Mouse (Mus musculus) spleen, postnatal 36 days (tissue): ENCODE measurements around the gene Pak4.
"Not testable (repeated sequence)": the region's sequence is repeated elsewhere in the genome, so short reads cannot be mapped to it uniquely, and the experiment has no call there.

ENCODE experiments used
- DNase-seq, 2 experiments: peaks; one replicate each; pipeline ENCODE4 v3.0.0; 2022; ENCODE audit warnings: low spot score in 2 of 2, mixed read lengths in 1 of 2

Gene Pak4

DNA sequence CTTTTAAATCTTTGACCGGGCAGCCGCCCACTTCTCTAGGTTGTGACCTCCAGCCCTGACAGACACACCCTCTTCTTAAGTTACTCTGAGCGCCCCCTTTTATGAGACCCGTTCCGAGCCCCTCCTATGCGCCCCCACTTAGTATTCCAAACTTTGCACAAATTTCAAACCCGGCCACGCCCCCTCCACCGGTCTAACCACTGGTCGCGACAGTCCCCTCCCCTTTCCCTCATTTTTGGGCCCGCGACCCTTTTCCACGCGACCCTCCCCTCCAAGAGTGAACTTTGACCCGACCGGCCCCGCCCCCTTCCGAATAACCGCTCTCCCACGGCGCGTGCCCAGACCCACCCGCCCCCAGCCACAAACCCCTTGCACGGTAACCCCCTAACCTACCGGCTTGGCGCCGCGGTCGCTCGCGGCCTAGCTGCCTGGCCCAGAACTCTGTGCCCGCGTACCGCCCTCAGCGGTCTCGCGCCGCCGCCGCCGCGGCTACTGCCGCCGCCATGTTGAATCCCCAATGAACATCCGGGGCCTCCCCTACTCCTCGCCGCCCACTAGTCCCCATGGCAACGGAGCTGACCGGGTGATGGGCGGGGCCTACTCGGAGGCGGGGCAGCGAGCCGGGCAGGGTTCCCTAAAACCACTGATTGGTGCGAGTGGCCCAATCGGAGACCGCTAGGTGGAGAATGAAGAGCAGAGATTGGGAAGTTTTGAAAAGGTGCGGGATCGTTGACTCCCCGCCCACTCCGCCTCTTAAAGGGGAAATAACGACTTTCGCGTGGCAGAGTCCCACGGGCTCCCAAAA is at the start of gene Pak4, which contains the start of gene Samd4b:
TSS of gene Pak4 (minus strand) at position 544 of the 805 bp plus-strand sequence.
TSS of gene Samd4b (minus strand) at position 503 of the 805 bp plus-strand sequence.
- peak; percentile 99 to 100 for DNase-seq

GRCm38 (mm10) chr7:28647016-28647415 is 49.0 kb upstream of the Pak4 start:
- no peak for DNase-seq

GRCm38 (mm10) chr7:28645947-28646475 is 48.0 kb upstream of the Pak4 start:
- DNase-seq = no peak

DNA sequence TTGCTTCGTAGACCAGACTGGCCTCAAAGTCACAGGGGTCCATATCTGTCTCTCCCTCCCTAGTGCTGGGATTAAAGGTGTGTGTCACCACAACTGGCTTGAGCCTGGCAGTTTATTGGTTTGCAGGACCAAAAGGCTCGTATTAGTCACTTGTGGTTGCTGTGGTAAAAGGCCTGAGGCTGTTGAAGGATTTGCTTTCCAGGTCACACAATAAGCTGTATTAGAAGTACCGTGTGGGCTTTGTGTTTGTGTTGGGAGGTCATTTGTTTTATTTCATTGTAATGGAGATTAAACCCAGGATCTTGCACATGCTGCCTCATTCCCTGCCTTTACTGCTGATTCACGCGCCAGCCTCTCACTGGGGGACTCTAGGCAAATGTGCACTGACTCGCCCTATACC is 47.4 kb upstream of the Pak4 start:
- DNase-seq = no peak

- no peak for DNase-seq
These were observed 43.6 kb upstream of the Pak4 start for GRCm38 (mm10) chr7:28641546-28641945.

- no peak for DNase-seq
These were observed 39.5 kb upstream of the Pak4 start for GRCm38 (mm10) chr7:28637511-28637910.

DNA sequence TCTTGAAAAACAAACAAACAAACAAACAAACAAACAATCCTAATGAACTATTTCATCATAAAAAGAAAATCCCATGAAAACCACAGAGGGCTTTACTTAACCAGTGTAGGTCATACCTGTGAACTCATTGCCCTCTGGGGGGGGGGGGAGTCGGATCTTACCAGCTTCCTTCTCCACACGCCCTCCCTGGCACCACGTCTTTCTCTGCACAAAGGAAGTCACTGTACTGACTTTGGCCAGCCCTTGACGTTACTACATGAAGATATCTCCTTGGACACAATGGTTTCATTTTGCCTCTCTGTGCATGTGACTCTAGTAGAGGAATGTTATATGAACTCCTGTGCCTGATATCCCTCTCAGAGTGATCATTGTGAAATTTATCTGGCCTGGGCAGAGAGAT is 36.1 kb upstream of the Pak4 start:
- DNase-seq = no peak

DNA sequence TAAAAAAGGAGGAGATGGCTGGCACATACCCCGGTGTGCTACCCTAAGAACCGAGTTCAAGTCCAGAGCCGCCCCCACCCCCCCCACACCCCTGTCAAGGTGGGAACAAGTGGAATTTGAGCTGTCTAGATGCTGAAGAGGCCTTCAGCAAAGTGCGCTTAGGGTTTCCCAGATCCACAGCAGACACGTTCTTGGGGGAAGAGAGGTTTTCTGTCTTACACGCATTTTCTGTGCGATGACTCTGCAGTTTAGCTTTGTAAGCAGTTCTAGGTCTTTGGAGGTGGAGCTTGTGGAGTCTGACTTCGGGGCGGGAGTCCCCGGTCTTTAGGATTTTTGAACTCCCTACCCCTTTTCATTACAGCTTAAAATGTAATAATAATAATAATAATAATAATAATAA is 33.1 kb upstream of the Pak4 start, which contains the start of gene Acp7:
TSS of gene Acp7 (minus strand) at position 260 of the 400 bp plus-strand sequence.
- no peak for DNase-seq

DNA sequence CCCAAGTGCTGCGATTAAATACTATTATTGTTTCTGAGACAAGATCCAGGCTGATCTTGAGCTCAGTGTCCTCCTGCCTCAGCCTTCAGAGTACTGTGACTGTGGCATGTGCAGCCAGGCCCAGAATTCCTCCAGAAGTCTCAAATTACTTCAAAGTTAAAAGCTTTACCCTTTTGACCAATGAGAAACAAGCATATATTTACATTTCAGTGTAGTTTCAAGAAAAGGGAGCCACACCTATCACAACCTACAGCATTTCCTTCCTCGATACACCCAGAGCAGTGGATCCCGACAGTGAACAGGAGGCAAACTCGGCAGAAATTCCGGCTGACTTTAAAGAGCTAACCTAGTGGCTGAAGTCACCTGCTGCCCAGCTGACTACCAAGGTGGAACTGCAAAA is 26.8 kb upstream of the Pak4 start:
- DNase-seq = no peak

DNA sequence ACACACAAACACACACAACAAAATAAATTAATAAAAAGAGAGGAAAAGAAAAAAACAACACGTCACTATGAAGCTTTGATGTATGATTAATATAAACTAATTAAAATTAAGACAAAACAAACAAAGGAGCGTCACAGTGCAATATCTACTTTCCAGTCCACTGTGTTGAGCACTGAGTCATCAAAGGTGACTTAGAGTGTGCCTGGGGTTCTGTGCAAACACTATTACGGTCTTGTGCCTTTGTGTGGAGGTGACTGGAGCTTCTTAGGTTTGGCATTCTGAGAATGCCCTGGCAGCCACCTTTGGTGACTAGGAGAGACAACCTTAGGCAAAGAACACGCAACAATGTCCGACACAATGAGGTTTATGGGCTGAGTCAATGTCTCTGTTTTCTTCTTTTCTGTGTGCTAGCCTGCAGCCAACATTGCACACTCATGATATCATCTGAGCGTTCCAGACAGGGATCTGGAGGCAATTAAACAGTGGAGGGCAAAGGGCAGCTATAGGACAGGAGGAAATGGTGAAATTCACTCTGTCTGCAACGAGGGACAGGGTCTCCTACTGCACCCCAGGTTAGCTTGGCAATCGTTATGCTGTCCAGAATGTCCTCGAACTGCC is 21.2 kb upstream of the Pak4 start:
- no peak for DNase-seq

DNA sequence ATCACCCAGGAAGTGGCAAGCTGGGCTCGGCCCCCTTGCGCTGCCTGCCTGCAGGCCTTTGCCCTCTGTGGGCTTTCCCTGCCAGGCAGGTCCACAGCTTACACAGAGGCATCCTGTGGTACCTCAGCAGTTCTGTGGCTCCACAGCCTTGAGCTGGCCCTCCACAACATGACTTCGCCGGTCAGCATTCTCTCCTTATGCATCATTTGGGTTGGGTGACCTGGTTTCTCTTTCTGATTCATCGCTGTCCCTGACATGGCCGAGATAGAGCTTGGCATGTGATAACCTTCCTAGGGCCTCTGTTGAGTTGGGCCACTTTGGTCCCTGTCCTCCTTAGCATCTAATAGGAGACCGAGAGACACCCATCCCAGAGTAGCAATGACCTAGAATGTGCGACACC is 8.0 kb upstream of the Pak4 start:
- DNase-seq = no peak

GRCm38 (mm10) chr7:28603788-28604187 is 5.8 kb upstream of the Pak4 start:
- not testable (repeated sequence) for DNase-seq

DNA sequence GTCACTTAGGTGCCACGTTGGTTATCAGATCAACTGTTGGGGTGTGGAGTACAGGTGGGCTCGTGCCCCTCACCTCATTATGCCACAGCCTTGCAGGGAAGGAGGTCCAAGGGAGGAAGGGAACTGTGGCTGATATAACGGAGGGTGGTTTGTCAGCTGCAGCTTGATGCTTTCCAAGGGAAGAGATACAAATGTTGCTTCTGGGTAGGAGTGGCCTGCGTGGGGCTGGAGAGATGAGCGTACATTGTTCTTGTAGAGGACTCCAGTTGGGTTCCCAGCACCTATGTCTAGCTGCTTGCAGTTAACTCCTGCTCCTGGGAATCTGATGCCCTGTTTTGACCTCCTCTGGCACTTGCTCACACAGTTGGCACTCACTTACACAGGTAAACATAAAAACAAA is 5.2 kb upstream of the Pak4 start:
- DNase-seq = no peak

- DNase-seq = peak in 1 of 2 experiments; percentile 48
These were observed 3.7 kb upstream of the Pak4 start for GRCm38 (mm10) chr7:28601668-28602067.

DNA sequence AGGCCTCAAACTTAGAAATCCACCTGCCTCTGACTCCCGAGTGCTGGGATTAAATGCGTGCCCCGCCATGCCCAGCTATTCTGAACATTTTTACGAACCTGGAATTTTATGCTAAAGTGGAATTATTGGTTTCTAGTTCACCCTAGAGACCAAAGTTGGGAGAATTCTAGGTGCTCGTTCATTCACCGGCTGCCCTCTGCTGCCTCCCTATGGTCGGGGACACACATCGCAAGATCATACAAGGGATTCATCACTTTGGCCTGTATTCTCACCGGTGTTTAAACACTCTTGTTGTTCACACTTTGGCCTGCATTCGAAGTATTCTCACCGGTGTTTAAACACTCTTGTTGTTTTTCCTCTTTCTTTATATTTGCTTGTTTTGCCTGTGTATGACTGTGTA is 3.0 kb upstream of the Pak4 start:
- DNase-seq = peak; percentile 65 to 74

DNA sequence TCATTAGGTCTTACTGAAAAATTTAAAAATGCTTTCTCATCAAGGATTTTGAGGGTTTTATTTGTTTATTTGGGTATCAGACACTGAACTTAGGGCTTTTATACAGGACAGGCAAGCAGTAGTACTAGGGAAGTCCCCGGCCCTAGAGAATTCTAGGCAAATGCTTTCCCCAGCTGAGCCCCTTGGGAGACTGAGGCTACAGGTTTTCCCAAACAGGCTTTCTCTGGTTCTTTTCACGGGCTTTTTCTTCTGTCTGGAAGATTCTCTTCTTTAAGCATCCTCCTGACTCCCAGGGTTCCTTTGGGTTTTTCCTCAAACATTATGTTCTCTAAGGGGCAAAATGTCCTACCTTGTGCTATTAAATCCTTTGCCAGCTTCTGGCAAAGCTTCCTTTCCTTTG is 966 bp upstream of the Pak4 start:
- DNase-seq = no peak

GRCm38 (mm10) chr7:28597277-28597570 is 761 bp downstream of the Pak4 start:
- no peak for DNase-seq

DNA sequence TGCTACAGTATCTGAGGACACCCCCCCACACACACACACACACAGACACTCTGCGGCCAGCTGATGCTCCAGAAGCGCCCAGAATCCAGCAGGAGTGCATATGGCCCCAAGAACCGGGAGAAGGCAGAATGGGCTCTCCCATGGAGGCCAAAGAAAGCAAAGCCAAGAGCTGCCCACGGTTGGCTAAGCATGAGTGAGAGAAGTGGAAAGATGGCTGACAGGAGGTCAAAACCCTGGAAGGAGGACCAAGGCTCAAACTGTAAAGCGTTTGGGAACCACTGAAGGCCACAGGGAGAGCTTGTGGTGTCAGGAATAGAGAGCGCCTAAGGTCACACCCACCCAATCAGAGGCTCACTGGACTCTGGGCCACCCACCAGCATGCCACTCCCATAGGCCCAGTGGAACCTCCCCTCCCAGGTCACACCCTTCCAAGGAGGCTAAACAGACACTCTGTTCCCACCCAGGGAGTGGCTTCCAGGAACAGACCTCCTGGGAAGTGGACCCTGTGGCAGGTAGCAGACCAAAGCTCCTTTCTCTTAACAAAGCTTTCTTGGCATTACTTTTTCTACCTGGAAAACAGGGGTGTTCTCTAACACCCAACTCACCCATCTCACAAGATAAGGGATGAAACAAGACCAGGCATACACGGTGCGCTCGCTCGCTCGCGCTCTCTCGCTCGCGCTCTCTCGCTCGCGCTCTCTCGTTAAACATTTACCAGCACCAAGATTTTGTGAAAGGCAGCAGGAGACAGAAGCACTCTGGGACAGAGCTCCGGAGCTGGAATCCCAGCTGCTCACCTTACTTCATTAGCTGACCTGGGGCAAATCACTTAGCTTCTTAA is 1.3 kb downstream of the Pak4 start:
- DNase-seq = peak; percentile 45 to 63

DNA sequence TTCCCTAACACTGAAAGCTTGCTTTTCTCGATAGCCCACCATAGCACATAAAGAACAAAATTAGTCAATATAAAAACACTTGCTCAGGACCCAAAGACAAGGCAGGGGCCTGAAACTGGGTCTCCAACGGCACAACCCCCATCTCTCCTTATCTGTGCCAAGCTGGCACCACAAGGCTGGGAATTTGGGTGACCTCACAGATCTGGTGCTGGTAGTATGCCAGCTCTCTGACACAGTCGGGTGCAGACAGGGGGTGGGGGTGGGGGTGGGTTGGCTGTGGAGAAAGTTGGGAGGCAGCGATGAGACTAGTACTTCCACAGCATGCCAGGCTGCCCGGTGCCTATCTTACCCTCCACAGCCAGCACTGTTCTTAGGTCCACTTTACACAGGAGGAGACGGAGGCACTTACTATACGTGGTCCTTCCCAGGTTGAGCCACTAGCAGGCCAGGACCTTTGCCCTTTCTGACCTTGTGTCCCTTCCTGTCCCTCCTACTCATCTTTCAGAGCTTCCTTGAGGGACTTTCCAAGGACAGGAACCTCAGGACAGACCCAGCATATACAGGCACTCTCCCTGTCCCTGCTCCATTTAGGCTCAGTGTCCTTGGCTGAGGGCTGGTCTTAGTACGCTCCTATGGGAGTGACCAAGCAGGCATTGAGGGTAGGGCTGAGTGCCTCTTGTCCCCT is 2.1 kb downstream of the Pak4 start:
- no peak for DNase-seq

DNA sequence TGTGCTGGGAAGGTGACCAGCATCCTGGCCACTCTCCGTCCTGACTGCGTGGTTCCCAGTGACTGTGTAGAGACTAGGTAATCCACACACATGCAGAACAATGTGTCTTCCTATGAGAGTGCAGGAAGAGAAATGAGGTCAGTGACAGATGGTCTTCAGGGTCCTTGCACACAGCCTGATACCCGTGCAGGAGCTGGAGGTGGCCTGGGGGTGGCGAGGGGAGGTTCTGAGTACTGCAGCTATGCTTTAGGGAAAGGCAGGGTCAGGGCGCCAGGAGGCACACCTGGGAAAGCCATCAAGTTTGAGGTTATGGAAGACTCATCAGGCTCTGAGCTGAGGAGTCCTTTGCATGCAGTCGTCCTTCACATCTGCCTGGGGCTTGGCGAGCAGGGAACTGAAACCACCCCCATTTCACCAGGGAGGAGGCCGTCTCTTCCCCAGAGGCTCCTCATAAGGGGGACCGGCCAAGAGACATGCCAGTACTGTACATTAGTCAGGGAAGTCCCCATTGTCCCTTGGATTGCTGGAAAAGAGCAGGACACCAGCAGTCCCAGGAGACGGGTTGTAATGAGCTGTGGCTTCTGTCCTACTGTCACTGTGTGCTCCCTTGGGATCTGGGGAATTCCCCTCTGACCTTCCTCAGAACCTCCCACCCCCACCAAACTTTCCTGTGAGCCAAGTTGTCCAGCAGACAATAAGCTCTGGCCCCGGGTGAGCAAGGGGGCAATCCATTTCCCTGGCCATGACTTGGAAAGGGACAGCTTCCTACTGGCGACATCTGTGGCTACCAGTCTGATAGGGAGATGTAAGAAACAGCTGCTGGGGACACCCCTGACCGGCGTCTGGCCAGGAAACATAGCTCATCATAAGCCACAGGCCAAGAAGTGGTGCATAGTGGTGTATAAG is 4.5 kb downstream of the Pak4 start:
- peak; percentile 68 to 71 for DNase-seq

DNA sequence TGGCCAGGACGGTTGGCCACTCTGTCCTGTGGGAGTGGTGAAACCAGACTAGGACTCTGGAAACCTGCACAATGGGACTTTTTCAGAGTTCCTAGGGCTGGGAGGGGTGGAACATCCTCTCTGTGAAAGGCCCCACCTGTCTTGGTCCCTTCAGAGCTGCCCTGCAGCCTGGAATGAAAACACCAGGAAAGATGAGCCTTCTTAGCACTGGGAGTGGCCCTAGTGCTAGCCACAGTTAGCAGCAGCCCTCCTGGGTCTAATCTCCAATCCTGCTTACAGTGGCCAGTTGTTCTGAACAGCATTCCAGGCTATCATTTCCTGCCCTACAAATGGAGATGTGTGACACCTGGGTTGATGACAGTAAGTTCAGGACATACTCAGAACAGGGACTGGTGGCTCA is 6.1 kb downstream of the Pak4 start:
- DNase-seq = no peak
